Mouse (Mus musculus) heart, adult 11 months (tissue): ENCODE results near the gene Zfp426.

Source experiments
- DNase-seq: peaks from one replicate; pipeline ENCODE4 v3.0.0; 2022

Gene Zfp426

DNA sequence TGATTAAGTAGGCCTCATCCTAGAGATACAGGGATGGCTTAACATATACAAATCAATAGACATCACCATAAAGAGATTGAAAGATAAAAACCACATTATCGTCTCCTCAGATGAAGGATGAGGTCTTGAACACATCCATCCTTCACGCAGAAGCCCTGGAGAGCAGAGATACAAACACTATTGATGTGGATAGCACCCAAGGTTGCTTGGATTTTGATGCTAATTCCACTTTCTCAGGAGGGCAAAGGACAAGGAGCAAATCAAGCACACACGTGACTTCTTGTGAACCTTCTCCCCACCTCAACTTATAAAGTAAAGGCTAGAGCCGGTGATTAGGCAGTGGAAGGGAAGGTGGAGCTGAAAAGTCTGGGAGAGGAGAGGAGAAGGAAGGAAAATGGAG is 38.9 kb downstream of the Zfp426 start:
- no peak for DNase-seq

DNA sequence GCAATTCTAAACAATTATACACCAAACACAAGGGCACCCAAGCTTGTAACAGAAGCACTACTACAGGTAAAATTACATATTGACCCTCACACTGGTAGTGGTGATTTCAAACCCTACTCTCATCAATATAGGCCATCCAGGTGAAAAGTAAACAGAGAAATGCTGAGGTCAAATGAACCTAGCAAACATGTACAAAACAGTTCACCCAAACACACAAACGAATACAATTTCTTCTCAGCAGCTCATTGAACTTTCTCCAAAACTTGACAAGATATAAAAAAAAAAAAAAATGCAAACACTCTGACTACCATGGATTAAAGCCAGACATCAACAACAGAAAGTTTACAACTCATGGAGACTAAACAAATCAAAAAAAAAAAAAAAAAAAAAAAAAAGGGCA is 41.1 kb downstream of the Zfp426 start:
- no peak for DNase-seq

DNA sequence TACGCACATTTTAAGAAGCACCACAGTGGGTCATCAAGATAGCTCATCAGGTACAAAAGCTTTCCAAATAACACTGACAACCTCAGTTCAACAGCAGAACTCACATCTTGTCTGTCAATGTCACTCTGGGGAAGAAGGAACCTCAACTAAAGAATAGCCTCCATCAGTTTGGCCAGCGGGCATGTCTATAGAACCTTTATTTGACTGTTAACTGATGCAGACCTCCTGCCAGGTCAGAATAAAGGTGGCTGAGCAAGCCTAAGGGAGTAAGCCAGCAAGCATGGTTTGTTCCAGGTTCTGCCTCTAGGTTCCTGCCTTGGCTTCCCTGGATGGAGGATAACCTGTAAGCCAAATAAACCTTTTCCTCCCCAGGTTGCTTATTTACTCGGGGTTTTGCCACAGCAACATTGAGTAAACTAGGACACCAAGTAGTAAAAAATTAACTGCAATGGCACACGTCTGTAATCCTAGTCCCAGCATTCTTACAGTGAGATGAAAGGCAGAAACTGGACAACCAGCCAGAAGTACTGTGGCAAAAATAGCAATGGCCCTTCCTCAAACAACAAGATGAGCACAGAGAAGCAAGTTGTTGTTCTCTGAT is 49.3 kb downstream of the Zfp426 start:
- no peak for DNase-seq

DNA sequence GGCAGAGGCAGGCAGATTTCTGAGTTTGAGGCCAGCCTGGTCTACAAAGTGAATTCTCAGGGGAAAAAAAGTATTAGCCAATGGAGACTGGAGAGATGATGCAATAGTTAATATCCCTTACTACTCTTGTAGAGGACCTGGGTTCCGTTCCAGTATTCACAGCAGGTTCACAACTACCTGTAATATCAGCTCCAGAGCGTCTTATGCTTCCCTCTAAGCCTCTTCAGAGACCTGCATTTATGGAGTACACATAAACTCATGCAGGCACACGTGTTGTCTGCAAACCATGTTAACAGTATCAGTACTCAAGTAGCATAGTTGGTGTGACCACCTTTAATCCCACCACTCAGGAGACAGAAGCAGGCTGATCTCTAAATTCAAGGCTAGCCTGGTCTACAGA is 62.5 kb downstream of the Zfp426 start:
- no peak for DNase-seq
